Mouse (Mus musculus) midbrain, postnatal 0 days (tissue): ENCODE data around the gene 4933407L21Rik. TPM values are rescaled to one million over a fixed set of nuclear protein-coding genes. Genes with fewer than 3 reads are reported as not detected.

Source experiments
- ATAC-seq: fragments of 200-750 bp; cut with Nextera tagmentation; 2 replicates; pipeline ENCODE4 v1.8.0; 2017; ENCODE audit warnings: moderate number of reproducible peaks, mild to moderate bottlenecking, moderate TSS enrichment, moderate library complexity; ENCODE audit not compliant: low FRiP score
- DNase-seq: peaks from one replicate; pipeline ENCODE4 v3.0.0-alpha.2; 2015; ENCODE audit warnings: low spot score
- H3K27ac ChIP-seq: fragments of 300-500 bp; sonication (generic); 2 replicates; pipeline ENCODE4 v1.5.1; 2014; ENCODE audit warnings: low read depth, mild to moderate bottlenecking, low read length, mixed read lengths
- H3K27me3 ChIP-seq: fragments of 300-500 bp; sonication (generic); 2 replicates; pipeline ENCODE4 v1.6.1; 2014; ENCODE audit warnings: low read length, control low read depth, mixed read lengths; ENCODE audit not compliant: insufficient read depth
- H3K36me3 ChIP-seq: fragments of 300-500 bp; sonication (generic); 2 replicates; pipeline ENCODE4 v1.6.1; 2014; ENCODE audit warnings: low read length, control low read depth, mixed read lengths; ENCODE audit not compliant: insufficient read depth
- H3K4me1 ChIP-seq: fragments of 300-500 bp; sonication (generic); 2 replicates; pipeline ENCODE4 v1.6.1; 2014; ENCODE audit warnings: mild to moderate bottlenecking, control low read depth, antibody characterized with exemption, low read length, mixed read lengths; ENCODE audit not compliant: insufficient read depth
- H3K4me2 ChIP-seq: fragments of 300-500 bp; sonication (generic); 2 replicates; pipeline ENCODE4 v1.6.1; 2014; ENCODE audit warnings: low read depth, mild to moderate bottlenecking, low read length, mixed read lengths; ENCODE audit not compliant: poor library complexity, severe bottlenecking
- H3K4me3 ChIP-seq: fragments of 300-500 bp; sonication (generic); 2 replicates; pipeline ENCODE4 v1.5.1; 2014; ENCODE audit warnings: low read depth, mild to moderate bottlenecking, low read length, moderate library complexity
- H3K9ac ChIP-seq: fragments of 300-500 bp; sonication (generic); replicated peaks from 2 replicates; pipeline ENCODE4 v1.6.1; 2014; ENCODE audit warnings: mild to moderate bottlenecking, low read length, moderate library complexity, mixed read lengths; ENCODE audit not compliant: poor library complexity, severe bottlenecking
- H3K9me3 ChIP-seq: fragments of 300-500 bp; sonication (generic); 2 replicates; pipeline ENCODE4 v1.6.1; 2016; ENCODE audit warnings: low read length, control low read depth
- CTCF ChIP-seq: IDR thresholded peaks from 2 replicates; pipeline ENCODE4 v1.5.1; 2016; ENCODE audit warnings: antibody characterized with exemption, mild to moderate bottlenecking
- WGBS: fragments of 180-500 bp; shearing (Covaris S2); extraction: QIAGEN DNeasy Blood & Tissue Kit; methylation state at CpG from one replicate; pipeline ENCODE4 v1.1.7; 2014; 5-methylcytosine and 5-hydroxymethylcytosine counted together
- polyA plus RNA-seq: library from polyadenylated mRNA; unstranded; fragments of >200 nt; fragmentation: Nextera tagmentation; extraction: Ambion mirVana; gene quantifications from 2 replicates; pipeline ENCODE4 v1.2.1, GENCODE M21; 2015
- total RNA-seq: library from RNA; depleted of rRNA; stranded (reverse); fragments of >200 nt; gene quantifications from 2 replicates; pipeline ENCODE4 v1.2.3, GENCODE M21; 2014

The 4933407L21Rik gene
- total and polyA plus RNA-seq, 2 experiments from 2014 or later = 9.4 to 10.1 TPM

GRCm38 (mm10) chr1:85896110-85896509 lies 32.2 kb upstream of the 4933407L21Rik start:
- ATAC-seq (no peak), DNase-seq (no peak)
- H3K4me1 ChIP-seq = peaks cover 54% of the 10 kb centered on the region
- 61% methylated on average over 5 of the region's 5 CpGs for WGBS
- no peak for TF ChIP-seq CTCF
- H3K4me3 ChIP-seq = peak overlapping the region; percentile 87
- no peaks in the 10 kb centered on the region for H3K27me3 ChIP-seq
- no peaks in the 10 kb centered on the region for H3K36me3 ChIP-seq
- peak overlapping the region; percentile 86 for H3K4me2 ChIP-seq
- peak overlapping the region; percentile 79; the same call in 1 of the 2 replicates for H3K27ac ChIP-seq
- peak overlapping the region; percentile 85 for H3K9ac ChIP-seq
- no peaks in the 10 kb centered on the region for H3K9me3 ChIP-seq

DNA sequence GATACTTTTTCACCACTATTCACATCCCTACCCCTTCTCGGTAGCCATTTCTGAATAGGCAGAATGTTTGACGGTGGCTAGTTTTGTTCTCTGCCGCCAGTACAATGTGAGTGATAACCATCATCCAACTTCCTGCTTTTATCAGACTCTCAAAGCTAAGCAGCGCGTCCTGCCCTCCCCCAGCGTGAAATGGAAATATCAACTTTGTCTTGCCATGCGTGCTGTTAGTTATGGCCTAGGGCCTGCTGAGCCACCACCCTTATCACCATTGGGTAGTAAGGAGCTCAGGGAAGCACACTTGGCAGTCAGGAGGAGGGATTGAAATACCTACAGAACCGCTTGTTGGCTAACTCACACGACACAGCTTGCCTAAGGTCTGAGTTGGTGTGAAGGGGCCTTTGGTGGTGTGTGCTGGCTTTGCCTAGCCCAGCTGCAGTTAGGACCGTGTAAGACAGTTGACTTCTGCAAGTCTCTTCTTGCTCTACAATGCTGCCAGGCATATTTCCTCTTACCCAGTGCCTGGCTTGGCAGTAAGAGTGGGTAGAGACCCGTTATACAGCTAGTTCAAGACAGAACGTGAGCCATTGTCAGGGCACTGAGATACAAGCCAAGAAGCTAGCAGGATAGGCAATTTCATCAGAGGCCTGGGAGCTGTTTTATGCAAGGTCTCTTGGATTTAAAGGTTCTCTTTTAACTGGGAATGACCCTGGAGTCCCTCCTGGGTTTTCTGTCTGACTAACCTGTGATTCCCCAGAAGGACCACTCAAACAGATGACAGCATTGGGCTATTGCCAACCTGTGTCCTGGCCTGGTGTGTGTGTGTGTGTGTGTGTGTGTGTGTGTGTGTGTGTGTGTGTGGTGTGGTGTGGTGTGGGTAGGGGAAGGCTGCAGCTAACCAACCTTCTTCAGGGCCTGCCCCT lies 31.2 kb upstream of the 4933407L21Rik start:
- DNase-seq = peak; percentile 25
- 47% methylated on average over 12 of the region's 12 CpGs for WGBS
- Histone ChIP-seq H3K27ac (peak overlapping the region; percentile 79; the same call in 1 of the 2 replicates), H3K9me3 (no peaks in the 10 kb centered on the region), H3K4me2 (peak overlapping the region; percentile 86), H3K4me3 (peak overlapping the region; percentile 87), H3K9ac (peak overlapping the region; percentile 34; the same call in 1 of the 2 replicates), H3K27me3 (no peaks in the 10 kb centered on the region), H3K4me1 (peaks cover 55% of the 10 kb centered on the region), H3K36me3 (no peaks in the 10 kb centered on the region)
- no peak for ATAC-seq
- TF ChIP-seq CTCF = no peak

DNA sequence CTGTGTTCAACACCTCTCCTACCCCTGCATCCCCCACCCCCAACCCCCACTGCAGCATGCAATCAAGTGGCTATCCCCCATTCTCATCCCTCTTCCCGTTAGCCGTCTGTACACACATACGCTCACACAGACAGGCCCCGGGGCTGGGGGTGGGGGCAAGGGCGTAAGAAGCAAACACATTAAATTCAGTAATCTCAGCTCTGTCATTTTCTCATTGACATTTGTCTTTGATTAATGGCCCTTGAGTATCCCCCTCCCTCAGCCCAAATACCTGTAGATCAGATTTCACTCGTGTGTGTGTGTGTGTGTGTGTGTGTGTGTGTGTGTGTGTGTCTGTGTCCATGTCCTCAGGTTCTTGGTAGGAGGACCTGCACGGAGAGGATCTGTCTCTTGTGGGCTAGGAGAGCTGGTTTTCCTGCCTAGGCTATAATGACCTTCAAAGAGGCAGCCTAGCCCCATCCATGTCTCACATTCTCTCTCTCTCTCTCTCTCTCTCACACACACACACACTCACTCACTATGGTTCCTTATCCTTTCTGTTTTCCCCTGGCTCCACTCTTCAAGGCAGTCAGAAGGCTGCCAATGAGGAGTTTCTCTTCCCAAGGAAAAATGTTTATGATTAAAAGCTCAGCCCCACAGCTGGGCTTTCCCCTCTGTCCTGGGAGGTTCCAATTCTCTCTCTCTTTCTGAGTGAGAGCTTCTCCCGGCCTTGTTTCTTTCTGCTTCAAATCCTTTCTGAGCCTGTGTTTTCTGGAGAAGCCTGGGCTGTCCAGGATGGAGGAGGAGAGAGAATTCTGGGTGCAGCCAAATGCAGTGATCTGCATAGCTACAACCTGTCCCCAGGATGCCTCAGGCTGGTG lies 30.2 kb upstream of the 4933407L21Rik start:
- DNase-seq (peak; percentile 16), ATAC-seq (no peak)
- Histone ChIP-seq H3K36me3 (peaks cover 2% of the 10 kb centered on the region; the same call in 1 of the 2 replicates), H3K4me3 (peak overlapping the region; percentile 12; the same call in 1 of the 2 replicates), H3K4me1 (peaks cover 57% of the 10 kb centered on the region), H3K27ac (peak overlapping the region; percentile 79), H3K27me3 (no peaks in the 10 kb centered on the region), H3K9ac (peak overlapping the region; percentile 50), H3K4me2 (peak overlapping the region; percentile 86), H3K9me3 (no peaks in the 10 kb centered on the region)
- WGBS = 18% methylated on average over 8 of the region's 8 CpGs
- TF ChIP-seq CTCF = no peak

DNA sequence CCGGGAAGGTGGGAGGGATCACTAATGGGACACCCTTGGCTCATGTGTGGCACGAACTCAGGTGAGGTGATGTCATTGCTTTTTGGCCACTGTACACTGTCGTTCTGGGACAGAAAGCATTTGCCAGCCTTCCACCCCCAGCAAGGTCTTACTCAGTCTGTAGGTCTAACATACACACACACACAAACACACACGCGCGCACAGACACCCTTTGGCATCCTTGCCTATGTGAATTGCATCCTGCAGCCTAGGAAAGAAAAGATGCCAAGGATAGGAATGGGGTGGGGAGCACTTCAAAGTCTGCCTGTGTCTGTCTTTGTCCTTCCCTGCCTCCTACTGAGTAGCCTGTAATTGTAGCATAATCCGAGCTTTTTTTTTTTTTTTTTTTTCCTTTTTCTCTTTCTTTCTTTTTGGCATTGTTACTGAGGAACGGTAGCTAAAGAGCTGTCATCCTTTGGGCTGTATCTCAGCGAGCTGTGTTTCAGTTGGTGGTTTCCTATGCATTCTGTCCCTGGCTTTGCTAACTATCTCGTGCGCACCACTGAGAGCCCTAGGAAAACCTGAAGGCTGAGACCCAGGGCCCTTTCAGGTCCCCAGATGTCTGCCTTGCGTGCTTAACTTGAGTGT lies 29.4 kb upstream of the 4933407L21Rik start:
- no peaks in the 10 kb centered on the region for H3K9me3 ChIP-seq
- H3K4me3 ChIP-seq = peak overlapping the region; percentile 12; the same call in 1 of the 2 replicates
- H3K9ac ChIP-seq = peak overlapping the region; percentile 50
- no peak; the same call in 1 of the 2 replicates for TF ChIP-seq CTCF
- H3K27me3 ChIP-seq = no peaks in the 10 kb centered on the region
- WGBS = 9% methylated on average over 12 of the region's 12 CpGs
- H3K36me3 ChIP-seq = peaks cover 9% of the 10 kb centered on the region
- H3K4me1 ChIP-seq = peaks cover 53% of the 10 kb centered on the region
- peak overlapping the region; percentile 86 for H3K4me2 ChIP-seq
- peak overlapping the region; percentile 79 for H3K27ac ChIP-seq
- ATAC-seq (no peak; the same call in 1 of the 2 replicates), DNase-seq (no peak)

DNA sequence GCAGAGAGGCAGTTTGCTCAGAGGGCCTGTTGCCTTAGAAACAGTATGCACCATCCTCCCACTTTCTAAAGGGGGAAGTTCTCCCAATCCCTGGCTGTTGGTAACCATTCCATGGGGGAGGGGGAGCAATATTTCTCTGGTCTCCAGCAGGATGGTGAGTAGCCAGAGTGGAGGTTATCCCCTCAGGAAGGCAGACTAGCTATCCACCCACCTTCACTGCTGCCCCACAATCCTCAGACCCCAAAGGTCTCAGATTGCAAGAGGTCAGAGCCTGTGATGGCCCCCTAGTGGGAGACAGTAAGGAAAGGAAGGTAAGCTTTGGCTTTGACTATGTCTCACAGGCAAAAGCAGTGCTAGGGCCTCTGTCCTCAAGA lies 28.9 kb upstream of the 4933407L21Rik start:
- peak overlapping the region; percentile 50; the same call in 1 of the 2 replicates for H3K9ac ChIP-seq
- H3K36me3 ChIP-seq = peaks cover 14% of the 10 kb centered on the region
- ATAC-seq (no peak), DNase-seq (peak; percentile 38)
- no peaks in the 10 kb centered on the region for H3K27me3 ChIP-seq
- no peak overlapping the region for H3K4me3 ChIP-seq
- H3K4me2 ChIP-seq = peak overlapping the region; percentile 86
- H3K4me1 ChIP-seq = peaks cover 51% of the 10 kb centered on the region
- no peaks in the 10 kb centered on the region for H3K9me3 ChIP-seq
- TF ChIP-seq CTCF = peak; percentile 57
- H3K27ac ChIP-seq = peak overlapping the region; percentile 79
